Mouse (Mus musculus) fibroblast of lung, adult 2 months (primary cell): ENCODE data around the gene Astn2.
A peak's percentile ranks its signal among the peaks of the same experiment; 100 is the strongest.

Source experiments
- DNase-seq: peaks from one replicate; pipeline ENCODE4 v3.0.0-alpha.2; 2011; ENCODE audit warnings: low read depth

Gene Astn2

GRCm38 (mm10) chr4:66158714-66159113 lies 245.7 kb downstream of the Astn2 start:
- DNase-seq, result no peak

- no peak for DNase-seq
Measured at GRCm38 (mm10) chr4:66157439-66158113, 246.8 kb downstream of the Astn2 start.

GRCm38 (mm10) chr4:66146546-66146945 lies 257.9 kb downstream of the Astn2 start:
- DNase-seq, result no peak

- DNase-seq, result no peak
Measured at GRCm38 (mm10) chr4:66126181-66126580, 278.2 kb downstream of the Astn2 start.

- no peak for DNase-seq
Measured at GRCm38 (mm10) chr4:66122766-66123358, 281.5 kb downstream of the Astn2 start.

GRCm38 (mm10) chr4:66114243-66114642 lies 290.2 kb downstream of the Astn2 start:
- DNase-seq, result no peak

- DNase-seq, result no peak
Measured at GRCm38 (mm10) chr4:66102037-66102436, 302.4 kb downstream of the Astn2 start.

- no peak for DNase-seq
Measured at GRCm38 (mm10) chr4:66097629-66098028, 306.8 kb downstream of the Astn2 start.

- no peak for DNase-seq
Measured at GRCm38 (mm10) chr4:66096104-66096503, 308.3 kb downstream of the Astn2 start.

GRCm38 (mm10) chr4:66057161-66057560 lies 347.2 kb downstream of the Astn2 start:
- no peak for DNase-seq

GRCm38 (mm10) chr4:66055690-66056089 lies 348.7 kb downstream of the Astn2 start:
- no peak for DNase-seq

GRCm38 (mm10) chr4:66043014-66043672 lies 361.3 kb downstream of the Astn2 start:
- DNase-seq, result no peak

GRCm38 (mm10) chr4:66033826-66034225 lies 370.6 kb downstream of the Astn2 start:
- DNase-seq, result no peak

- no peak for DNase-seq
Measured at GRCm38 (mm10) chr4:66031320-66031870, 373.0 kb downstream of the Astn2 start.

GRCm38 (mm10) chr4:66029901-66030300 lies 374.5 kb downstream of the Astn2 start:
- DNase-seq, result no peak

- DNase-seq, result no peak
Measured at GRCm38 (mm10) chr4:66027866-66028265, 376.5 kb downstream of the Astn2 start.

GRCm38 (mm10) chr4:66025393-66026062 lies 378.9 kb downstream of the Astn2 start:
- DNase-seq, result peak; percentile 14

GRCm38 (mm10) chr4:66002936-66003335 lies 401.5 kb downstream of the Astn2 start:
- DNase-seq, result no peak

- no peak for DNase-seq
Measured at GRCm38 (mm10) chr4:65983643-65984042, 420.8 kb downstream of the Astn2 start.

- no peak for DNase-seq
Measured at GRCm38 (mm10) chr4:65982882-65983281, 421.5 kb downstream of the Astn2 start.

GRCm38 (mm10) chr4:65976251-65976650 lies 428.2 kb downstream of the Astn2 start:
- DNase-seq, result no peak

GRCm38 (mm10) chr4:65972395-65972794 lies 432.0 kb downstream of the Astn2 start:
- DNase-seq, result no peak
